Mouse (Mus musculus): ENCODE results near the gene Gm20458.

The Gm20458 gene

DNA sequence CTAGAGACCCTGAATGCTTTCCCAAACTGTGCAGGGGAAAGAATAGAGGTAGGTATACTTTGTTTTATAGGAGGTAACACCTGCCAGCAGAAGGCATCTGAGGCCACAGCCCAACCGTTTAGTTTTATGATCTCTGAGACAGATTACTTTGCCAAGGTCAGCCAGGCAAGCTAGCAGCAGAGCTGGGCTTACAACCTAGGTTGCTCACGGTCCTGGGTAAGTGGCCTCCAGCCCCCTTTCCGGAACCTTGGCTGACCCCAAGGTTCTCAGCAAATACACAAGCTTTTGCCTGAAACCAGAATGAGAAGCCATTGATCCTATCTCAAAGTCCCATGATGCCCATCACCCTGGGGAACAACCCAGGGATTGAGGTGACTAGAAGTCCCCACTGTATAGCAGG, 26.1 kb upstream of the Gm20458 start:
- in situ Hi-C loops (cut with MboI, MseI): no loop called here

DNA sequence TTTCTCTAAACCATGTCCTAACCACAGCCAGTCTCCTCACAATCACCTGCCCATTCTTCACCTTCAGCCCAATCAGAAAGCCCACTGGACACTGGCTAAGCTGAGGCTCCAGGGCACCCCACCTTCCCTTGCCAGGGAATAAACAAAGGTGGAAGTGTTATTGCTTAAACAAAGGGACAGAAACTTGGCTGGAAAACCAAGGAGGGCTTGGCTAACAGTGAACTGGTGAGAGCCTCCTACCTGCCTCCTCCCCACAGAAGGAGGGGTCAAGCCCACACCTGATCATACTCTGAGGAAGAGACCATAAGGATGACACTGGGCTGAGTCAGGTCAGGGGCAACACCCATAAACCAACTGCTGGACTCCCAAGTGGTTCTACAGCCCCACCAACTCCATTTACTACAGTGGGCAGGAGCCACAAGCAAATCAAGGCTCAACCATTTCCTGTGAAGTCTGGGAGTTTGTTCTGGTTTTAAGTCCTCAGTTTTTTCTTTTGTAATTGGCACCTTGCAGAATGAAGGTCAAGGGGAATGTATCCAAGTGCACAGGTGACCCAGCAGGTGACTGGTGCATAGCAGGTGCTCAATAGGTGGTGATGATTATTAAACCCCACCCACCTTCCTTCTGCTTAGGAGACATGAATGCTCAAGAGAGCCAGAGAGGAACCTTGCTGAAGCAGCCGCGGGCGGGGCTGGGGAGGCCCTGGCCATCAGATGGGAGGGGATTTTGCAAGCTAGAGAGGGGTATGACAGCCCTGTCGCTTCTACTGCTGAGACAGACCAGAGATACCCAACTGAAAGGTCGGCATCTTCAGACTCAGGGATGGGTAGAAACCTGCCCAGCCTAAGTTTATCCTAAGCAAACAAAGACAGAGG, 25.3 kb upstream of the Gm20458 start:
- in situ Hi-C loops (cut with MboI, MseI): no loop called here

DNA sequence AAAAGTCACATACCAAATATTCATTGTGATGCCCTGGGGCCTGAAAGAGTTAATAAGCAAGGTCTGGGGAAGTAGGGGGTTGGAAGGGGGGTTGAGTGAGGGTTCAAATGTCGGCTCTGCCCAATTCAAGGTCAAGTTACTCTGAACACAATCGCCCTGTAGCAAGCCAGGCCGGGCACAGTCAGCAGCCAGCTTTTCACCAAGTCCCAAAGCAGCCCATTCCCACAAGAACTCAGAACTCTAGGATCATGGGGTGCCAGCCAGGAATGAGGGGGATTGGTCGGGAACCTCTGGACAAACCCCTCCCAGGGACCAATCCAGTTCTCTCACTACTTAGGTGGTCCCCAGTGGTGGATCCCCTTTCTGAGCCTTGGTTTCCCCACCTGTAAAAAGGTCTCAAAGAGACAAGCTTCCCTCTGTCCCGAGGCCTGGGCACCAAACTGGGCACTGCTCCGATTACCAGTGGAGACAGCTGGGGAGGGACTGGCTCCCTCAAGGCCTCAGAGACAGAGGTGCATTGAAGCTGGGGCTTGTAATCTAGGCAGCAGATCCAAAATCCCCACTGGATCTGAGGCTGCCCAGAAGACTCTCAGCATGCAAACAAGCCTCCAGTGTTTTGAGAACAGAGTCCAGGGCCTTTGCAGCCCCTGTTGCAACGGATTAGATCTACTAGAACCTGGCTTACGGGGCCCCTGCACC, 24.4 kb upstream of the Gm20458 start:
- in situ Hi-C loops (cut with MboI, MseI): no loop called here

- in situ Hi-C loops (cut with MboI, MseI): no loop called here
Measured at GRCm38 (mm10) chr2:164436961-164437360, 23.8 kb upstream of the Gm20458 start.

- in situ Hi-C loops (cut with MboI, MseI): no loop called here
Measured at GRCm38 (mm10) chr2:164437710-164438109, 23.1 kb upstream of the Gm20458 start.

DNA sequence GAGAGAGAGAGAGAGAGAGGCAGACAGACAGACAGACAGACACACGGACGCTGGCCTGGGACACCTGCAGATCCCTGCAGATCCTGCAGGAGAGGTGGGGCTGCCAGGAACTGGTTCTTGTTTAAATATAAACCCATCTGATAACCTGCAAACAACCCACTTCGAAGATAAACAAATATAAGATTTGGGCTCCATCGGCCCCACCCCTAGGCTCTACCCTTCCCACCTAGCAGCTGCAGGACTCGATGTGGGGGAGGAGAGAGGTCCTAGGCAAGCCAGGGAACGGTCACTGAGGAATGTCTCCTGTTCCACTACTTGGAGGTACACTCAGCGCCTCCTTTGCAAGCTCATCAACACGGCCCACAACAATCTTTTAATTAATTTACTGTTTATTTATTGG, 22.5 kb upstream of the Gm20458 start:
- in situ Hi-C loops (cut with MboI, MseI): no loop called here

- in situ Hi-C loops (cut with MboI, MseI): no loop called here
Measured at GRCm38 (mm10) chr2:164439001-164439421, 21.8 kb upstream of the Gm20458 start.

DNA sequence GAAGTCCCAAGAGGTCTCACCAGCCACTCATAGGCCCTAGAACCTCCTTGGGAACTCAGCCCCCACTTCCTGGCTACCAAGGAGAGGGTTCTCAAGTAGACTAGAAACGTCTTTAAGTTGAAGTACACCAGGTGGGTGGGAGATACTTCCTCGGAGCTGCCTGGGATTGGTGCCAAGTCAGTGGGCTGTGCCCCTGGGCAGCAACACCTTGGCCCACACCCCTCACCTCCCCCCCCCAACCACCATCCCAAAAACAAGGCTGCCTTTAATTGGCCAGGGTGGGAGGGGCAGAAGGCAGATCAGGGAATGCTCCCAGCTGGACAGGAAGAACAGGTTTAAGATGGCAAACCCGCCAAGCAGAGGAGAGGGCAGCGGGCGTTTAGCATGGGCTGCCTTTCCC, 20.5 kb upstream of the Gm20458 start:
- in situ Hi-C loops (cut with MboI, MseI): no loop called here

- in situ Hi-C loops (cut with MboI, MseI): no loop called here
Measured at GRCm38 (mm10) chr2:164441155-164441554, 19.6 kb upstream of the Gm20458 start.

DNA sequence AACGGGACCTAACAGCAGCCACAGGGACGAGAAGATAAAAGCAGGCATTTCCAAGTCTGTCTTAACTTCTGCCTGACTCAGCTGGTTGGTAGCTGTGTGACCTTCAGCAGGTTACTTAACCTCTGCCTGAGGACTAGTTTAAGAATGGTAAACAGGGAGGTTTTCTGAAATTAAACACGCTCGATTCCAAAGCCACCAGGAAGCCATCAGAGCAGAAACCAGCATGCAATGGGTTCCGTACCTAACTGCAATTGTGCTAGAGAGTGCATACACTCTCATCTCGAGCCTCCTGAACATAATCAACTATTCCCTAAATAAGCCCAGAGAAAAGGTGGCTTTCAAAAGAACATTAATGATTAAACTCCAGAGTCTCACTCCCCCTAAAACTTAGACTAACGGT, 19.0 kb upstream of the Gm20458 start:
- in situ Hi-C loops (cut with MboI, MseI): no loop called here

DNA sequence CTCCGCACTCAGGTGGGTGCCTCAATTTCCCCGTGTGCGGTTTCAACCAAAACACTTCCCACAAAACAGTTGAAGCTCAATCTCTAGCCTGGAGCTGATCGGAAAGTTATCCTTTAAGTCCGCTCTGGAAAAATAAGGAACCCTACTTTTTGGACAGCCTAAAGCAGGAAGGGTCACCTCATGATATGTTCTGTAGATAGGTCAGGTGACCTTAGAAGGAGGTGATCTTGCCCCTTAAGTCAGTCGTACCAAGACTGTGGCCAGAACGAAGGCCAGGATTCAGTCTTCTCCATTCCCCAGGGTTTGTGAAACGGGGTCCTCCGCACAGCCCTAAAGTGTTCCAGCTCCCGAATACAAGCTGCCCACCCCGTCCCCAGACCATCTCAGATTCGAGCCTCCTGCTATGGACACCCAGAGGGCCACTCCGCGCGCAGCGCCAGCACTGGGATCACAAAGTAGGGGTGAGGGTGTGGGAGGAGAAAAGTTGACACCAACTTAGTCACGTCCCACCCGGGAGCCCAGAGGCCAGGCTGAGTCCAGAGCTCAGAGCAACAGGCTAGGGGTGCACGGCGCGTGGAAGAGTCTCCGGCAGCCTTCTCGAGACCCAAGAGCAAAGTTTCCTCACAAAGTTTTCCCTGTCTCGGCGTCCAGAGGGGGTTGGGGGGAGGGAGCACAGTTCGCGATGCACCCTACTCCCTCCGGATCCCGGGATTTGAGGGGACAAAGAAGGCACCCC, 18.3 kb upstream of the Gm20458 start:
- in situ Hi-C loops (cut with MboI, MseI): no loop called here

GRCm38 (mm10) chr2:164443051-164443437, 17.7 kb upstream of the Gm20458 start:
- in situ Hi-C loops (cut with MboI, MseI): no loop called here

DNA sequence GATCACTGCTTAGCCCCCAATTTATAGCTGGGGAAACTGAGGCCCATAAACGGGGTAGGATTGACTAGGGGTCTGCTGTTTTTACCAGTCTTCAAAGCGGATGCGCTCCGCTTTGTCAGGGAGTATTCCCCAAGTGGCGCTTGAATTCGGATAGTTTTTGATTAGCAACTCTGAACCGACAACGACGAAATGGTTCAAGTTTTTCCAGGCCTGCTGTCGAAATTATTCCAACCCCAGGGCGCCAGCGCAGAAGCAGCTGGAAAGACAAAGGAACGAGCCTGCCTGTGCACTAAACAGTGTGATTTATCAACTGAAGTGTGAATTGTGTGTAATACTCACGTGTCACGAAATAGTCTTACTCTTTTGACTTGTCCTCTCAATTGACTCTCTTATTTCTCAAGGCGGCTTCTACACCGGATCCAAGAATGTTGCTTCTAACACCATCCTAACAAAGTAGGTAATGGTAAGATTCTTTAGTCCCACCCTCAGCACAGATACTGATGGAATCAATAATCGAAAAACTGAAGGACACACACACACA, 17.2 kb upstream of the Gm20458 start, which contains the start of gene Sdc4:
TSS of gene Sdc4 (minus strand) at position 428 of the 541 bp plus-strand sequence.
- in situ Hi-C loops (cut with MboI, MseI): no loop called here

- in situ Hi-C loops (cut with MboI, MseI): no loop called here
Measured at GRCm38 (mm10) chr2:164444701-164445100, 16.1 kb upstream of the Gm20458 start.

- in situ Hi-C loops (cut with MboI, MseI): no loop called here
Measured at GRCm38 (mm10) chr2:164445399-164446085, 15.2 kb upstream of the Gm20458 start.

GRCm38 (mm10) chr2:164446086-164446469, 14.7 kb upstream of the Gm20458 start:
- in situ Hi-C loops (cut with MboI, MseI): no loop called here

GRCm38 (mm10) chr2:164448140-164448539, 12.6 kb upstream of the Gm20458 start:
- in situ Hi-C loops (cut with MboI, MseI): no loop called here

GRCm38 (mm10) chr2:164448921-164449320, 11.8 kb upstream of the Gm20458 start:
- in situ Hi-C loops (cut with MboI, MseI): no loop called here

DNA sequence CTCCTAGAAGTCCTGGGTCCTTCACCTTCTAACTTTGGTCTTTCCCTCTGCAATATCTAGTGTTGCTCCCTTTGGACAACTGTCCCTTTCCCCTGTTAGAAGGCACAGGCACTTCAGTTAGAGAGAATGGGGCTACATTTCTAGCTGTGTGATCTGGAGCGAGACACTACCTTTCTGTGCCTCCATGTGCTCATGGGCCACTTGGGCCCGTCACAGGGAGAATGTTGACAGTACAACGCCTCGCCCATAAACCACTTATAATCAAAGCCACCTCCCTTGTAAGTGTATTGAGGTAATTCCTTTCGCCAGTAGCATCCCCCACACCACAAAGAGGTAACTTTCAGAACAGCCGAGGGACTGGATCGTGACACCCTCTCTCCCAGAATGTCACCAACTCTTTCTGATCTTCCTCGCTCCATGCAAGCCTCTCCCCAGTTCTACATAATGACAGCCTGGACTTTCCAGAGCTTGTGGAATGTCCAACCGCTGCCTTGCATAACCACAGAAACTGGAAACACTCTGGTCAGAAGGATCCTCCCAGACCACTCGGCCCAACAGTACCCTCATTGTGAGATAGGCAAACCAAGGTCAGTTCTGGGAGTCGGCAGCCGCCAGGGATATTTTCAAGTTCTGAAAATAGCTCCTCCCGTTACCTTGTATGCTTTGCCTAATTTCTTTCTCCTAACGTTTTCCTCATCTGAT, 11.3 kb upstream of the Gm20458 start:
- in situ Hi-C loops (cut with MboI, MseI): no loop called here

DNA sequence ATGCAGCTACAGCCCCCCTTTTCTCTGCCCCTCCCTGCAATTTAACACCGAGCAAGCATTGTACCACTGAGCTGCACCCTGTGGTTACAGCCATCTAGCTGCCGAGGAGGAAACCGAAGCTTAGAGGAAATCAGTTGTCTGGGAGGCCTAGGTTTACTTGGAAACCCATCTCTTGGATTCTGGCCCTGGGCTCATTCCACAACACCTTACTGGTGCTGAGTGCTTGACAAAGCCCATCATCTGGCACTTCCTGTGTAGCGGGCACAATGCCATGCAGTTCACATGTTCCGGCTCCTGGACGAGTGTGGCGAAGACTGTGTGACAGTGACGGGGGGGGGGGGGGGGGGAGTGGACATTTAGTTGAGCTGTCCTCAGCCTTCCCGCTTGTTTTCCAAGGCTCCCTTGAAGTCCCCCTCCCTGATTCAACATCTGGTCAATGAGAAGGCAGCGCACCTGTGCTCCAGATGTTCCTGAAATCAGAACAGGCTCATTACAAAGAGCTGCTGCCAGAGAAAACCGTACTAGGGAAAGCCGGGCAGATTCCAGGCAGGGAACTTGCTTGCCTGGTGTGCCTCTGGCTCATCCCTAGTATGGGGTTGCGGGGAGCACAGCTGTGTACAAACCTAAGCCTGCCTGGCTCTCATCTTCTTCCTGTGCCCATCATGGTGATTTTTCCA, 8.6 kb upstream of the Gm20458 start:
- in situ Hi-C loops (cut with MboI, MseI): no loop called here

All from T-helper 17 cell (primary cell).